Mouse (Mus musculus) G1E (cell line): ENCODE data around the gene Dpf3. TPM values are rescaled to one million over a fixed set of nuclear protein-coding genes. Genes with fewer than 3 reads are reported as not detected.

Source experiments
- ATAC-seq: 2 replicates; pipeline ENCODE4 v1.8.0; 2016; ENCODE audit warnings: mild to moderate bottlenecking; ENCODE audit not compliant: insufficient number of reproducible peaks, poor library complexity, low FRiP score, severe bottlenecking; ENCODE audit errors: extremely low read depth
- DNase-seq: peaks from one replicate; pipeline ENCODE4 v3.0.0; 2012; ENCODE audit warnings: low spot score
- H3K27me3 ChIP-seq: 2 replicates; pipeline ENCODE4 v1.6.1; 2012; ENCODE audit warnings: mild to moderate bottlenecking, low read length, inconsistent platforms; ENCODE audit not compliant: insufficient read depth
- H3K36me3 ChIP-seq: replicated peaks from 2 replicates; pipeline ENCODE3; 2012; ENCODE audit warnings: mild to moderate bottlenecking, inconsistent platforms
- H3K4me1 ChIP-seq: 2 replicates; pipeline ENCODE4 v1.6.1; 2012; ENCODE audit warnings: low read depth, low read length, inconsistent platforms, mixed read lengths; ENCODE audit not compliant: insufficient read depth
- H3K4me3 ChIP-seq: 2 replicates; pipeline ENCODE4 v1.5.1; 2012; ENCODE audit warnings: low read depth, mild to moderate bottlenecking, inconsistent platforms, low read length, moderate library complexity, mixed read lengths
- H3K9me3 ChIP-seq: replicated peaks from 2 replicates; pipeline ENCODE4 v1.6.1; 2012; ENCODE audit warnings: inconsistent platforms
- CTCF ChIP-seq: IDR thresholded peaks from 2 replicates; pipeline ENCODE4 v1.5.1; 2012; ENCODE audit warnings: low read depth, low read length, inconsistent platforms, mixed read lengths
- GATA1 ChIP-seq: IDR thresholded peaks from 2 replicates; pipeline ENCODE4 v1.6.1; 2012; ENCODE audit warnings: borderline replicate concordance, low read length, inconsistent platforms, mixed read lengths
- GATA2 ChIP-seq: IDR thresholded peaks from 2 replicates; pipeline ENCODE4 v1.6.1; 2012; ENCODE audit warnings: low read depth, low read length, inconsistent platforms, borderline replicate concordance
- POLR2AphosphoS5 ChIP-seq: IDR thresholded peaks from 2 replicates; pipeline ENCODE4 v1.6.1; 2012; ENCODE audit warnings: low read depth, low read length, inconsistent platforms; ENCODE audit not compliant: insufficient replicate concordance
- TAL1 ChIP-seq: conservative IDR thresholded peaks from 2 replicates; pipeline ENCODE4 v1.6.1; 2012; ENCODE audit warnings: low read depth, low read length, inconsistent platforms, mixed read lengths
- polyA plus RNA-seq: library from polyadenylated mRNA; stranded (reverse); fragments of >175 nt; gene quantifications from 2 replicates; pipeline ENCODE4 v1.2.3, GENCODE M21; 2012
- total RNA-seq, 2 experiments: library from RNA; stranded (forward) in 1 of 2; stranded (reverse) in 1 of 2; fragments of 200-1000 nt in 1 of 2; fragments of >200 nt in 1 of 2; fragmentation: Nextera tagmentation in 1 of 2; gene quantifications; 2 replicates each; pipeline ENCODE4 v1.2.3; 2014 to 2017

The Dpf3 gene
- total and polyA plus RNA-seq, 3 experiments, result 8.1 to 19.7 (median 12.8) TPM

GRCm38 (mm10) chr12:83204361-83204760 is 283.2 kb downstream of the Dpf3 start:
- Histone ChIP-seq H3K27me3 (peaks cover 65% of the 10 kb centered on the region), H3K4me1 (no peaks in the 10 kb centered on the region), H3K36me3 (no peaks in the 10 kb centered on the region), H3K4me3 (no peak overlapping the region), H3K9me3 (no peaks in the 10 kb centered on the region)
- TF ChIP-seq TAL1 (no peak), CTCF (no peak)
- no peak for DNase-seq
- no peak for ATAC-seq

- TF ChIP-seq CTCF (no peak), TAL1 (no peak), GATA2 (no peak), POLR2AphosphoS5 (no peak)
Observed at GRCm38 (mm10) chr12:83201674-83202073, 285.8 kb downstream of the Dpf3 start.

DNA sequence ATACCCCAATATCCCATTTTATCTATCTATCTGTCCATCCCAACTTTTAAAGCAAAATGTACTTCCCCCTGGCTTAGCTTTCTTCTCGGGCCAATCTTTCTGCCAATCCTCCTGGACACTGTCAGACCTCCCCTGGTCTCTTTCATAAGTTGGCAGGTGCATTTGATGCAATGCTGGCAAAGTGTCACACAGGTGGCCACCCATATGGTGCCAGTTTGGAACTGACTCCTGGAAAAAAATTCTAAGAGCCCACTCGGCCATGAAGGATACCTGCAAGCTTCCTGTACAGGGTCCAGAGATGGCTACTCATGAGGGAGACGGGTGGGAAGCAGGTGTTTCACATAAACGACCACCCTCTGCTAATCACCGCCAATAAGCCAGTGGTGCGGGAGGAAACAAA is 307.0 kb downstream of the Dpf3 start:
- Histone ChIP-seq H3K4me3 (no peak overlapping the region), H3K27me3 (peaks cover 66% of the 10 kb centered on the region)

More at GRCm38 (mm10) chr12:83201674-83202073, 285.8 kb downstream of the Dpf3 start:
- H3K9me3 ChIP-seq, result no peaks in the 10 kb centered on the region
- ATAC-seq (no peak), DNase-seq (no peak)
- no peaks in the 10 kb centered on the region for H3K4me1 ChIP-seq
- no peak overlapping the region for H3K4me3 ChIP-seq
- H3K27me3 ChIP-seq, result peaks cover 55% of the 10 kb centered on the region
- H3K36me3 ChIP-seq, result no peaks in the 10 kb centered on the region

DNA sequence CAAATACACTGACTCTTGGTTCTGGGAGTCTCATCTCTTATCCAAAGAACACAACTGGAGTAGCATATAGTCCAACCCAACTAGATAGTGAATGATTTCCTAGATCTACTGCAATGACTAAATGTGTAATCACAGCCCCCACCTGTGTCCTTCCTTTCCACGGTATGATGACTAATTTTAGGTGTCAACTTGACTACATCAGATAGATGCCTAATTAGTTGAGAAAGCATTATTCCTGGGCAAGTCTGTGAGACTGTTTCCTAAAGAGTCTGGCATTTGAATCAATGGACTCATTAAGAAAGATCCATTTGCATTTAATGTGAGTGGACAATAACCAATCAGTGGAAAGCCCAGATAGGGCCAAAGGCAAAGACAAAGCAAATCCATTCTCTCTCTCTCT is 307.7 kb downstream of the Dpf3 start:
- ATAC-seq (no peak), DNase-seq (no peak)
- Histone ChIP-seq H3K36me3 (no peaks in the 10 kb centered on the region), H3K4me3 (no peak overlapping the region), H3K9me3 (no peaks in the 10 kb centered on the region), H3K27me3 (peaks cover 69% of the 10 kb centered on the region), H3K4me1 (no peaks in the 10 kb centered on the region)
- no peak for TF ChIP-seq POLR2AphosphoS5
- TF ChIP-seq TAL1, result no peak
- no peak for TF ChIP-seq GATA1
- TF ChIP-seq CTCF, result no peak
- TF ChIP-seq GATA2, result no peak

More for the DNA sequence above, 307.0 kb downstream of the Dpf3 start:
- no peak for TF ChIP-seq GATA1
- TF ChIP-seq POLR2AphosphoS5, result no peak
- TF ChIP-seq GATA2, result no peak
- no peak for TF ChIP-seq TAL1
- TF ChIP-seq CTCF, result no peak
- no peaks in the 10 kb centered on the region for H3K36me3 ChIP-seq
- DNase-seq (no peak), ATAC-seq (no peak)
- H3K4me1 ChIP-seq, result no peaks in the 10 kb centered on the region
- H3K9me3 ChIP-seq, result no peaks in the 10 kb centered on the region

- no peaks in the 10 kb centered on the region for H3K36me3 ChIP-seq
- H3K9me3 ChIP-seq, result no peaks in the 10 kb centered on the region
- H3K4me1 ChIP-seq, result no peaks in the 10 kb centered on the region
- no peak for TF ChIP-seq GATA1
- TF ChIP-seq POLR2AphosphoS5, result no peak
- no peak for TF ChIP-seq CTCF
- no peak for TF ChIP-seq TAL1
- no peak for TF ChIP-seq GATA2
- ATAC-seq (no peak), DNase-seq (no peak)
- peaks cover 63% of the 10 kb centered on the region for H3K27me3 ChIP-seq
- H3K4me3 ChIP-seq, result no peak overlapping the region
Observed at GRCm38 (mm10) chr12:83178770-83179169, 308.7 kb downstream of the Dpf3 start.

GRCm38 (mm10) chr12:83169495-83170209 is 317.9 kb downstream of the Dpf3 start:
- Histone ChIP-seq H3K4me1 (no peaks in the 10 kb centered on the region), H3K27me3 (peaks cover 52% of the 10 kb centered on the region), H3K9me3 (no peaks in the 10 kb centered on the region), H3K4me3 (no peak overlapping the region), H3K36me3 (no peaks in the 10 kb centered on the region)
- no peak for DNase-seq
- no peak for ATAC-seq
- TF ChIP-seq POLR2AphosphoS5 (no peak), GATA2 (no peak), TAL1 (no peak), CTCF (no peak), GATA1 (no peak)

DNA sequence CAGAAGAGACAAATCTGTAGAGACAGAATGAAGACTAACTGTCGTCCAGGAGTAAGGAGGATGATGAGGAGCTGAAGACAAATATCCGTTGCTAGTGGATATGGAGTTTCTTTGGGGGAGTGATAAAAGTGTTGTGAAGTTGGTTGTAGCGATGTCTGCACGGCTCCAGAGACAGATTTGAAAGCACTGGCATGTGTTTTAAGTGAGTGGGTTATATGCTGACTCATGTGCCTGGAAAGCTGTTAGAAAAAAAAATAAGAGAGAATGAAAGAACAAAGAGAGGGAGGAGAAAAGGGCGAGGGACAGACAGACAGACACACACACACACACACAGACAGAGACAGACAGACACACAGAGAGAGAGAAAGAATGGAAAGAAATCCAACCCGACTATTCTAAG is 319.2 kb downstream of the Dpf3 start:
- ATAC-seq (no peak), DNase-seq (no peak)
- H3K4me1 ChIP-seq, result no peaks in the 10 kb centered on the region
- H3K36me3 ChIP-seq, result no peaks in the 10 kb centered on the region
- no peak overlapping the region for H3K4me3 ChIP-seq
- no peaks in the 10 kb centered on the region for H3K9me3 ChIP-seq
- TF ChIP-seq GATA1 (no peak), POLR2AphosphoS5 (no peak), TAL1 (no peak), CTCF (no peak), GATA2 (no peak)
- H3K27me3 ChIP-seq, result peaks cover 61% of the 10 kb centered on the region
